Mouse (Mus musculus) ES-Bruce4 (cell line): ENCODE data around the gene Hadhb. TPM values are rescaled to one million over a fixed set of nuclear protein-coding genes. Genes with fewer than 3 reads are reported as not detected.

Experiments
- H3K27ac ChIP-seq: 2 replicates; pipeline ENCODE4 v1.5.1; 2012; ENCODE audit warnings: low read length, inconsistent platforms; ENCODE audit not compliant: insufficient read depth
- H3K27me3 ChIP-seq: 2 replicates; pipeline ENCODE4 v1.6.1; 2012; ENCODE audit warnings: mild to moderate bottlenecking, low read length, inconsistent platforms; ENCODE audit not compliant: control insufficient read depth, poor library complexity, insufficient read depth, severe bottlenecking
- H3K36me3 ChIP-seq: 2 replicates; pipeline ENCODE4 v1.6.1; 2012; ENCODE audit warnings: inconsistent platforms, mild to moderate bottlenecking, low read length, moderate library complexity; ENCODE audit not compliant: control insufficient read depth, poor library complexity, insufficient read depth, severe bottlenecking
- H3K4me1 ChIP-seq: one replicate; pipeline ENCODE4 v1.8.1; 2011; ENCODE audit warnings: low read length; ENCODE audit not compliant: control insufficient read depth, insufficient read depth
- H3K4me3 ChIP-seq: 2 replicates; pipeline ENCODE4 v1.5.1; 2011; ENCODE audit warnings: low read depth, mild to moderate bottlenecking, low read length
- H3K9ac ChIP-seq: 2 replicates; pipeline ENCODE4 v1.6.1; 2012; ENCODE audit warnings: low read depth, mild to moderate bottlenecking, inconsistent platforms; ENCODE audit not compliant: poor library complexity, severe bottlenecking
- H3K9me3 ChIP-seq: replicated peaks from 2 replicates; pipeline ENCODE4 v1.6.1; 2012; ENCODE audit warnings: mild to moderate bottlenecking, low read length, inconsistent platforms; ENCODE audit not compliant: control insufficient read depth, poor library complexity, insufficient read depth, severe bottlenecking
- CTCF ChIP-seq: IDR thresholded peaks from one replicate; pipeline ENCODE4 v1.8.1; 2011; ENCODE audit warnings: low read depth, low read length
- EP300 ChIP-seq: IDR thresholded peaks from 2 replicates; pipeline ENCODE4 v1.6.1; 2011; ENCODE audit warnings: low read depth, low read length; ENCODE audit not compliant: insufficient read depth
- POLR2A ChIP-seq: IDR thresholded peaks from one replicate; pipeline ENCODE4 v1.8.1; 2011; ENCODE audit warnings: low read length; ENCODE audit not compliant: insufficient read depth
- polyA plus RNA-seq: library from polyadenylated mRNA; stranded (reverse); fragments of >200 nt; gene quantifications from 2 replicates; pipeline ENCODE4 v1.2.4, GENCODE M21; 2011; ENCODE audit warnings: low read depth; ENCODE audit not compliant: missing spikeins, insufficient read depth, insufficient read length

Gene Hadhb
- polyA plus RNA-seq, 1 experiment: 44.7 TPM

DNA sequence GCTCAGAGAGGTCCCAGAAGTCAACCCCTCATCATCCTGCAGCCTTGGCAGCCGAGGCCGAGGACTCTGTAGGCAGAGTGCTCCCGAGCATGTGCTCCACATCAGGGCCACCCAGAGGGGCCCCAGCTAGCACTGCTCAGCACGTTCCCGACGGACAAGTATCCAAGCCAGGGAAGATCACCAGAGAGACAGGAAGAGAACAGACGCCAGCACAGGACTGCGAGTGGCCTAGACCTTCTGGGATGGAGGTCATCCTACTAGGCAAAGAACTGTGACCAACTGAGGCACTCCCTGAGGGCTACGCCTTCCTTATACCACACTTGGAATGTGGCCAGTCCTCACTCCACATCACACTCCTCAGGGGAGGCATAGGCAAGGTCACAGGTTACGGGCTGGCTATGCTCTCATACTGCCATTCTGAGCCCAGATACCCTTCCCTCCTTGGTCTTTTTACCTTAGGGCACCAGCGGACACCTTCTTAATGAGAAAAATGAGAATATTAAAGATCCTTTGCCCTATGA, 19.3 kb upstream of the Hadhb start:
- TF ChIP-seq EP300 (no peak), POLR2A (no peak), CTCF (no peak)
- Histone ChIP-seq H3K4me3 (no peak overlapping the region), H3K4me1 (no peaks in the 10 kb centered on the region), H3K27me3 (no peaks in the 10 kb centered on the region), H3K27ac (no peak overlapping the region), H3K9me3 (no peaks in the 10 kb centered on the region), H3K36me3 (peaks cover 5% of the 10 kb centered on the region), H3K9ac (no peak overlapping the region)

DNA sequence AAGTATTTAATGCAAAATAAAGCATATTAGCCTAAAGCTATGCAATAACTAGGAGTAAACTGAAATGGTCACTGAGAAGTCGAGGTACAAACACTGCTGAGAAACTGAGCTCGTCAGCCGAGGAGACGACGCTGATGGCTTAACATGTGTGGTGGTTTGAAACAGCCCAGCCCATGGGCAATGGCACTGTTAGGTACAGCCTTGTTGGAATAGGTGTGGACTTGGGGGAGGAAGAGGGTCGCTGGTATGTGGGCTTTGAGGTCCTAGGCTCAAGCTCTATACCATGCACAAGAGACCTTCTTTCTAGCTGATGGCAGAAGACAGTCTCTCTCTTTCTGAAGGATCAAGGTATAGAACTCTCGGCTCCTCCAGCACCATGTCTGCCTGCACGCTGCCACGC, 17.8 kb upstream of the Hadhb start:
- H3K36me3 ChIP-seq: peaks cover 2% of the 10 kb centered on the region; the same call in 1 of the 2 replicates
- TF ChIP-seq POLR2A (no peak), CTCF (no peak)
- H3K27me3 ChIP-seq: no peaks in the 10 kb centered on the region
- no peak overlapping the region for H3K27ac ChIP-seq
- H3K9me3 ChIP-seq: no peaks in the 10 kb centered on the region
- H3K9ac ChIP-seq: no peak overlapping the region
- H3K4me1 ChIP-seq: no peaks in the 10 kb centered on the region
- no peak overlapping the region for H3K4me3 ChIP-seq

DNA sequence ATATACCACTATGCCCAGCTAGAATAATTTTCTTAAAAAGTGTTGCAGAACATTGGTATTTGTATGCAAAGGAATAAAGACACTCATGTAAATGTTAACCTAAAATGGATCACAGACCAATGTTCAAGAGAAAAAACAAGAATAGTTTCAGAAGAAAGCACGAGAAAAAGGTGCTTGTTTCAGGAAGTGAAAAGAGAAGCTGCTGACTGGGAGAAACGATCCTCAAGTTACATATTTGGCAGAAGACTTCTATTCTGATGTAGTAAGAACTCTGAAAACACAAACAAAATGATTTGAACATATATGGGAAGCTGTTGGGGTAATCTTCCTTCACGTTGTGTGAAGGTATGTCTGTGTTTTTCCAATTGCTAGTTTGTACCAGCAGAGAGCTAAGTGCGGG, 16.9 kb upstream of the Hadhb start:
- H3K27ac ChIP-seq: no peak overlapping the region
- H3K36me3 ChIP-seq: peaks cover 4% of the 10 kb centered on the region

DNA sequence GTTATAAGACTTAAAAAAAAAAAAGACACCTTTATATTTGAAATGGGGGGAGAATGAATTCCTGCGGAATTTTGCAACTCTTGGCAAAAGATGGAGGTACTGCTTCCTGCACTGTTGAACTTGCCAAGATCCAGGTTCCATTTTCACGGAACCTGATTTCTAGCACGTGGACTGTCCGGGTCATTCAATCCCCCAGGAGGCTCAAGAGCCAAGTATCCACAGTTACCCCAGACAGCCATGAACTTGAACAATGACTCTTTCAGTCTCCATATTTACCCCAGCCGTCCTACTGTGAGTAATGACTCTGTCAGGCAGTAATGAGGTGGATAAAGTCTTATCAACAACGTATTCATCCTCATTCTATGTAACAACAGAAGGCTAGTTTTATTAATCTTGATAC, 8.5 kb upstream of the Hadhb start:
- H3K36me3 ChIP-seq: peaks cover 2% of the 10 kb centered on the region
- no peaks in the 10 kb centered on the region for H3K4me1 ChIP-seq
- no peak overlapping the region for H3K27ac ChIP-seq
- no peak overlapping the region for H3K9ac ChIP-seq
- no peaks in the 10 kb centered on the region for H3K9me3 ChIP-seq
- H3K27me3 ChIP-seq: no peaks in the 10 kb centered on the region
- TF ChIP-seq POLR2A (no peak), CTCF (no peak), EP300 (no peak)
- H3K4me3 ChIP-seq: no peak overlapping the region

More for the DNA sequence above, 16.9 kb upstream of the Hadhb start:
- no peak overlapping the region for H3K9ac ChIP-seq
- no peaks in the 10 kb centered on the region for H3K9me3 ChIP-seq
- H3K27me3 ChIP-seq: no peaks in the 10 kb centered on the region
- no peaks in the 10 kb centered on the region for H3K4me1 ChIP-seq
- no peak for TF ChIP-seq CTCF
- TF ChIP-seq EP300: no peak
- no peak for TF ChIP-seq POLR2A
- no peak overlapping the region for H3K4me3 ChIP-seq

DNA sequence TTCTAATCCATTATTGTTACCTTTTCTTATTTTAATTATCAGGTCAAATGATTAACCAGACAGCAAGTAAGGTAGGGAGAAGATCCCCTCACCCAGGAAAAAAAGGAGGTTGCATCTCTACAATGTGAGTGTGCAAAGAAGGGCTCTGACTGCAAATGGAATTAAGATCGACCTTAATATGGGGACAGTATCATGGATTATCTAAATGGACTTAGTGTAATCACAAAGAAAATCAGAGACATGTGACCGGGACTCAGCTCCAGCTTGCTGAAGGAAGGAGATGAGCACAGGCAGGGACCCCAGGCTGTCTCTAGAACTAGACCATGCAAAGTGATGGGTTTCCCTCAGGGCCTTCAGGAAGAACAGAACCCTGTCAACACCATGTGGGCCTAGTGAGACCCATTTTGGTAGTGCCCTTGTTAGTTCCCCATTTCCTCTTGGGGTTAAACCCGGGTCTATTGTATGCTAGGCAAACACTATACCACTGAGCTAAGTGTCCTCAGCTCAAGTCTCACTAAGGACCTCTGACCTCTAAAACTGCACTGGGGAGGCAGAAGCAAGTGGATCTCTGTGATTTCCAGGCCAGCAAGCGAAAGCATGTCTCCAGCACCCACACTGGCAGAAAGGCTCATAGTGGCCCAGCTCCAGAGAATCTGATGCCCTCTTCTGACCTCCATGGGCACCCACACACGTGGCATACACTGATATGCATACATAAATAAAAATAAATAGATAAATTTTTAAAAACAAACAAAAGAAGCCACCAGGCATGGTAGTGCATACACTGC, 6.7 kb upstream of the Hadhb start:
- Histone ChIP-seq H3K4me3 (no peak overlapping the region), H3K9me3 (no peaks in the 10 kb centered on the region), H3K4me1 (no peaks in the 10 kb centered on the region), H3K9ac (no peak overlapping the region), H3K27ac (no peak overlapping the region), H3K27me3 (no peaks in the 10 kb centered on the region), H3K36me3 (no peaks in the 10 kb centered on the region; the same call in 1 of the 2 replicates)
- TF ChIP-seq CTCF: no peak
- no peak for TF ChIP-seq EP300
- TF ChIP-seq POLR2A: no peak

DNA sequence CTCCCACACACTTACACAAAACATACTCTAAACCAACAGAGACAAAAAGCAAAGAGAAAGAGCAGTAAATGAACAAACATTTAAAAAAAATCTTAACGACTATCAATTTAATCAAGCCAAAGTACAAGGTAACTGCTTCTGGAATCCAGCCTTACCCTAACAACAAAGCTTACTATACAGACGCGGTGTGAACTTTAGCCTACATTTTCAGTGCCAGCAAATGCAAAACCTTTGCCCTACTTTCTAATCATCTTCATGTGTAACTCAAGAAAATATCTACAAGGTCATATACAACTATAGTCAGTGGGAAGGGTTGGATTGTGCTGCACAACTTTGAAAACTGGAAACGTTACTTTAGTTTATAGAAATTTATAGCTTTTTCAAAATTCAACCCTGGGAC, 3.0 kb upstream of the Hadhb start:
- no peak overlapping the region for H3K27ac ChIP-seq
- TF ChIP-seq CTCF: no peak
- no peak for TF ChIP-seq POLR2A
- no peak for TF ChIP-seq EP300
- no peaks in the 10 kb centered on the region for H3K27me3 ChIP-seq
- no peak overlapping the region for H3K9ac ChIP-seq
- no peaks in the 10 kb centered on the region for H3K4me1 ChIP-seq
- H3K36me3 ChIP-seq: no peaks in the 10 kb centered on the region
- H3K9me3 ChIP-seq: no peaks in the 10 kb centered on the region
- H3K4me3 ChIP-seq: no peak overlapping the region
